Mouse (Mus musculus) brain, embryonic 14.5 days (tissue): ENCODE data around the gene Cd2ap. TPM values are rescaled to one million over a fixed set of nuclear protein-coding genes. Genes with fewer than 3 reads are reported as not detected.
A peak's percentile ranks its signal among the peaks of the same experiment; 100 is the strongest.
"Not testable (repeated sequence)": the region's sequence is repeated elsewhere in the genome, so short reads cannot be mapped to it uniquely, and the experiment has no call there.

Source experiments
- DNase-seq: peaks from one replicate; pipeline ENCODE4 v3.0.0-alpha.2; 2011; ENCODE audit warnings: low read depth
- CTCF ChIP-seq: fragments of 200-500 bp; IDR thresholded peaks from 2 replicates; pipeline ENCODE4 v1.5.1; 2012; ENCODE audit warnings: inconsistent platforms, mild to moderate bottlenecking, moderate library complexity, borderline replicate concordance; ENCODE audit not compliant: insufficient read depth, insufficient read length; ENCODE audit errors: extremely low read depth
- POLR2A ChIP-seq: fragments of 200-500 bp; IDR thresholded peaks from 2 replicates; pipeline ENCODE4 v1.6.1; 2012; ENCODE audit warnings: mild to moderate bottlenecking, inconsistent platforms, borderline replicate concordance; ENCODE audit not compliant: poor library complexity, insufficient read depth, insufficient read length, severe bottlenecking; ENCODE audit errors: extremely low read depth
- polyA plus RNA-seq: library from polyadenylated mRNA; depleted of rRNA; stranded (reverse); fragments of >200 nt; gene quantifications from 2 replicates; pipeline ENCODE4 v1.2.3, GENCODE M21; 2012; rRNA removed

Gene Cd2ap
- polyA plus RNA-seq, result 14.5 and 18.7 TPM in 2 replicates

DNA sequence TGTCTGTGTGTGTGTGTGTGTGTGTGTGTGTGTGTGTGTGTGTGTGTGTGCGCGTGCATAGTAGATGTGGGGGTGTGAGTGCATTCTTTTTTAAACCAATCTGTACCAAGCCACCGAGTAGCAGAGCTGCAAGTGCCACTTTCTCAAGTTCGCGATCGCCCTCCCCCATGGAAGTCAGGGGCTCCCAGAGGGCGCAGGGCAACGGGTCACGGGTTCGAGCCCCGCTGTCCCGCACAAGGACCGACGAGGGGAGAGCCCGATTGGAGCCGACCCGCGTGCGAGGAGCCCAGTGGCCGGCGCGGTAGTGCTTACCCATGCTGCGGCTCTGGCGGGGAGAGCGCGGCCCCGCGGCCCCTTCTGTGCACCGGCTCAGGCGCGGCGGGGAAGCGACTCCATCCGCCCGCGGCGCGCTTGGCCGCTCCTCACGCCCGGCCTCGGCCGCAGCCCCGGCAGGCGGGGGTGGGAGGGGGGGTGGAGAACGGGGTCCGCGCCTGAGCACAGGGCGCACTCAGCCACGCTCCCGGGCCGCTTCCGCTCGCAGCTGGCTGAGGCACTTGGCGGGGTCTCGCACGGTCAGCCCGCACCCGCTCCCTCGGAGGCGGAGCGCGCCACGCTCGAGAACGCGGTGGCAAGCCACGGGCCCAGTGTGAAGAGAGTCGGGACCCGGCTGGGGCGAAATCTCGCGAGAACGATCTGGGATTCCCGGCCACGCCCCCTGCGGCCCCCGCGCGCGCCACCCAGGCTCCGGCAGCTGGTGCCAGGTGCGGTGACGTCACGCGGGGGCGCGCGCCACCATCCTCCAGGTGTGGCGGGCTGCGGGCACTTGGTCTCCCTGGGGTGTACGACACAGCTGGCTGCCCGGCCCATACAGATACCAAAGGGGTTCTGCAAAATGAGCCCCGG, at the start of gene Cd2ap:
Gene Cd2ap, minus strand, starts transcription at position 665 of the 903 bp plus-strand sequence.
- peak; percentile 96 for DNase-seq
- TF ChIP-seq POLR2A (peak; percentile 97), CTCF (no peak)

DNA sequence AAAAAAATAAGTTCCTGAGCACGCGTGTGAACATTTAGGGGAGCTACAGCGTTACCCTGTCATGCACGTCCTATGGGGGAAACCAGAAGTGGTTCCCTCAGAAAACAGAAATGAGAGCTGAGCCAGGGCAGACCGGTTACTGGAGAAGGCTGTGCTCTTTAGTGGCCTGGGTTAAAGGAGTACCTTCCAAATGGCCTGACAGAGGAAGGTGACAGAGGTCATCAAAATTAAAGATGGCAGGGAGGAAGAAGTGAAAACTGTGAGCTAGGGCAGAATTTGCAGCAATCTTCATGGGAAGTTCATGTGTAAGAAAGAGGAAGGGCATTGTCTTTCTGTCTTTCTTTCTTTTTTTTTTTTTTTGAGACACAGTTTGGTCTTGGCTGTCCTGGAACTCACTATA, 48.3 kb upstream of the Cd2ap start:
- DNase-seq, result no peak
- no peak for TF ChIP-seq CTCF

DNA sequence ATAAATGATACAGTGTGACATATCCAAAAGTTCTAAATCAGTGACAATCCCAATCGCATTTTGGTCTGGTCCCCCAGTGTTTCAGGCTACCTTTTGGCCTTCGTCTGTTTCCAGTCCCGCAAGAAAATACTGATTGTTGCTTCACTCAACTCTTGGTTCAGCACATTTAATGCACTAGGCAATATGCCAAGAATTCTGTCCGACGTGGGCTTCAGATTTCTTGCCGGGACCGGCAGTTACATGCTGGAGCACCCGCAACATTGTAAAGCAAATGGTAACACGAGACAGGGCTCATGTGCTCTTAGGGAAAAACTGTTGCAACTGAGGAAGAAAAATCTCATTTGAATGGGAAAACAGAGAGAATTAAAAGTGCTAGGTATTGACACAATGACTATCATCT, 42.3 kb upstream of the Cd2ap start:
- no peak for TF ChIP-seq POLR2A
- no peak for TF ChIP-seq CTCF
- DNase-seq, result peak; percentile 15

DNA sequence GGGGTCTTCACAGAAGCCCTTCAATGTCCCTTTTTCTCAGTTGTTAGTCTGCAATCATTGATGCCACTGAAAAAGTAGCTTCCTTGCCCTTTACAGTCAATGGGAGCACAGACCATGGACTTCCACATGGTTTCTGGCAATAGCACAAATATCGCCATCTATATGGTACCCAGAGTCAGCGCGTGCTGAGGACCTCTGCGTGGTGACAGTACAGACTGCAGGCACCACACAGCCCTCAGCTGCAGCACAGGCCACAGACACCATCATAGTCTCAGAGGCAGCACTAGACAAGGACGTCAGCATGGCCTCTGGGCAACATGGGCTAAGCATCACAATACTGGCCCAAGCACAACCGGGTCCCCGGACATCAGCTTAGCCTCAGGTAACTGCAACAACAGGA, 38.3 kb upstream of the Cd2ap start:
- TF ChIP-seq CTCF, result no peak
- TF ChIP-seq POLR2A, result no peak
- no peak for DNase-seq

DNA sequence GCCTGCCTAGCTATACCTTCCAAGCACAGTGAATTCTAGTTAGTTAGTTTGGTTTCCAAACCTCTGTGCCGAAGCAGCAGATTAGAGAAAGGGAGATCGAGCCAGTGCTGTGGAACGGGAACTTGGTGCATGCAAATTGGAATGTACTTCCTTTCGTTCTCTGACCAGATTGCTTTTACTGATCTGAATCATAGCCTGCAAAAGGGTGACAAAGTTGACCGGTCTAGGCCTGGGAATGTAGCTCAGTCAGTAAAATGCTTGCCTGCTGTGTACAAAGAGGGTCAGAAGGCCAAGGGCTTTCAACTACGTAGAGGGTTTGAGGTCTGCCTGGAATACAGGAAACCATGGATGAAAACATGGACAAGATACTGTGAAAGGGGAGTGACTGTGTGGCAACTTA, 35.7 kb upstream of the Cd2ap start:
- no peak for DNase-seq
- TF ChIP-seq POLR2A (no peak), CTCF (no peak)

DNA sequence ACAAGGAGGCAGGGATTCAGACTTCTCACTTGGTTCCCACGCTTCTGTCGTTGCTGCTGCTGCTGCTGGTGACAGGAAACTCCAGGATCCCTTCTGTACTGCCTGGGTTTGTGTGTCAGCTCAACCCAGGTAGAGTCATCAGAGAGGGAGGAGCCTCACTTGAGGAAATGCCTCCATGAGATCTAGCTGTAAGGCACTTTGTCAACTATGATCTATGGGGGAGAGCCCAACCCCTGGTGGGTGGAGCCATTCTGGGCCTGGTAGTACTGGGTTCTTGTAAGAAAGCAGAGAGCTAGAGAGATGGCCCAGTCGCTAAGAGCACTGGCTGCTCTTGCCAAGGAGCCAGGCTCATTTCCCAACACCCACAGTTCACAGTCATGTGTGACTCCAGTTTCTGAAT, 34.0 kb upstream of the Cd2ap start:
- TF ChIP-seq CTCF (no peak), POLR2A (no peak)
- DNase-seq, result no peak

DNA sequence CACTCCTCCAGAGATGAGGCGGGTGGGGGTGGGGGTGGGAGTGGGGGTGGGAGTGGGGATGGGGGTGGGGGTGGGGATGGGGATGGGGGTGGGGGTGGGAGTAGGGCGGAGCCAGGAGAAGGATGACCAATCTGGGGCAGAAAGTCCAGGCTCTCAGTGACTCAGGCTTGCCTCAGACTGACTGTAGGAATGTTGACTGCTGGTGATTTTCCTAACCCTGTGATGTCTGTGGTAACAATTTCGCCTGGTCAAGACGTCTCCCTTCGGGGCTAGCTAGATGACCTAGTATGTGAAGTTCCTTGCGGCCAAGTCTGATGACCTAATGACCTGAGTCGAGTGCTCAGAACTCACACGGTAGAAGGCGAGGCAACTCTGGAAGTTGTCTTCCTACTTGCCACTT, 32.9 kb upstream of the Cd2ap start:
- TF ChIP-seq CTCF, result no peak
- no peak for TF ChIP-seq POLR2A
- no peak for DNase-seq

DNA sequence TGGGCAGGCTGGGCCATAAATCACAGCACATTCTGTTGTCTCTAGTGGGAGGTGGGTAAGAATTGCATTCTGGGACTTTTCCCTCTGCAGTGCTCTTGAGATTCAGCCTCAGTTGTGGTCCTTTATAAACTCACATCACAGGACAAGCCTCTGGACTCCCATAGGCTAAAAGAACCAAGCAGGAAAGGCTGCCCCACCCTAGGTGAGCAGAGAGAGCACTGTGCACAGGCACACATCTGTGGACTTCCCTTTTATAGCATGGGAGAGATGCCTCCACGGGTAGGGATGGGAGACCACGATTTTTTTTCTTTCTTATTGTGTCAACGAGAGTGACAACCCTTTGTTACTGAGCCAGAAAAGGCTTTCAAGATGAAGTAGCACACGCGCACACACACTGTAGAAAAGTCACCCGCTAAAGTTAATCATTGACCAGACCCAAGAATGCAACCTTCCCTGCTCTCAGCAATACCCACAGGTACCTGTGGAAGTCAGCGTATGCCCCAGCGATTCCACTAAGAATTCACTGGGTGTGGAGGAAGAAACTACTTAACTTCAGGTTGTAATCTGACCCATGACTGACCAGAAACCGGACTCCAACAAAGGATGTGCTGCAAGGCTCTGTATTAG, 32.4 kb upstream of the Cd2ap start:
- no peak for DNase-seq
- TF ChIP-seq POLR2A, result no peak
- no peak for TF ChIP-seq CTCF

DNA sequence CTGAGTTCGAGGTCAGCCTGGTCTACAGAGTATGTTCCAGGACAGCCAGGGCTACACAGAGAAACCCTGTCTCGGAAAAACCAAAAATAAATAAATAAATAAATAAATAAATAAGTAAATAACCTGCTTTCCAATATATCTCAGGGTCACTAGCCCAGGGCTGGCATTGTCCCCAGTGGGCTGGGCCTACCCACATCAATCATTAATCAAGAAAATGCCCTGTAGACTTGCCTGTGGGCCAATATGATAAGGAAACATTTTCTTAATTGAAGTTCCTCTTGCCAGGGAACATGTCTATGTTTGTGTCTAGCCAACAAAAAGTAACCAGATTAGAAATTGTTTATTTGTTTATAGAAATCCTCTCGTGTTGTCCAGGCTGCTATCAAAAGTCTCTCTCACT, 31.7 kb upstream of the Cd2ap start:
- TF ChIP-seq CTCF (no peak), POLR2A (no peak)
- DNase-seq, result no peak

DNA sequence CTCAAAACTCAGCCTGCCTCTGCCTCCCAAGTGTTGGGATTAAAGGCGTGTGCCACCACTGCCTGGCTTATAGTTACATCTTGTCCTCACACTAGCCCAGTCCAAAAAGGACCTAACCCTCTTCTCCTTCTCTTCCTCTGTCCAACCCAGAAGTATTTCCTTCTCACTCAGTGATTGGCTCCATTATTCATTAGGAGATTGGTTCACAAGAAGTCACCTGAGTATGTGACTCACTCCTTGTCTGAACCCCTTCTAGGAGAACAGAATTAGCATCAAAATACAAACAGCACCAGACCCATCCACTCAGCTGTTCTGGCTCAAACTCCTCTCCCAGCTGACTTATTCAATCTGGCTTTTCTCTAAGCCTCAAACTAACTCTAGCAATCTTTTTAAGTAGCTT, 30.0 kb upstream of the Cd2ap start:
- not testable (repeated sequence) for DNase-seq

DNA sequence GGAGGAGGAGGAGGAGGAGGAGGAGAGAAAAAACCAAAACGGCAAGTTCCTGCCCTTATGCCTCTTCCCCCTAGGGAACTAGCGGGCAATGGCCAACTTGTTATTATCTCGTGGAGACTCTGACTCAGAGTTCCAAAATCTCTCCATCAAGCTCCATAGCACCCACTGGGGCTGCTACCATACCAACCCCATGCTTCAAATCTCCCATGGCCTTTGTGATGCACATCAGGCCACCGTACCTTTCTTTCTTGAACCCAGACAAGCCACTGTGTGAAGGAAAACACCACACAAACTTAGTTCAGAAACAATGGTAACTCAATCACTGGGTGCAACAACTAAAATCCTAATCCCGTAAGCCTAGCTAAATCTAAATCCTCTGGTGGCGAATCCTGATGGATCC, 29.5 kb upstream of the Cd2ap start:
- no peak for TF ChIP-seq CTCF
- no peak for DNase-seq

DNA sequence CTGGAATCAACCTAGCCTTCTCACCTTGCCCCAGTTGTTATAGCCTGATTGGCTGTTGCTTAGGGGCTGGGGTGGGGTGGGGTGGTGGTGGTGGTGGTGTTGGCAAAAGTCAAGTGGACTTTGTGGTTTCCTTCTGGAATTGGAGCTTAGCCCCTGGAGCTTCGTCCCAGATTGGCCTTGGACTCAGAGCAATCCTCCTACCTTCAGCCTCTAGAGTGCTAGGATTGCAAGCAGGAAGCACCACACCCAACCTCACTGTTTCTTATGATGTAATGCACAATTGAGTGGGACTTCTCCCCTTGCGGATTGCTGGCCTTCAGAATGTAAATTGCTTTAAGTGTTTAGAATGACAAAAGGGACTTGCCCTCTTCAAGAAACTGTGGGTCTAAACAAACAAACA, 24.3 kb upstream of the Cd2ap start:
- TF ChIP-seq CTCF, result no peak
- no peak for TF ChIP-seq POLR2A
- DNase-seq, result no peak

DNA sequence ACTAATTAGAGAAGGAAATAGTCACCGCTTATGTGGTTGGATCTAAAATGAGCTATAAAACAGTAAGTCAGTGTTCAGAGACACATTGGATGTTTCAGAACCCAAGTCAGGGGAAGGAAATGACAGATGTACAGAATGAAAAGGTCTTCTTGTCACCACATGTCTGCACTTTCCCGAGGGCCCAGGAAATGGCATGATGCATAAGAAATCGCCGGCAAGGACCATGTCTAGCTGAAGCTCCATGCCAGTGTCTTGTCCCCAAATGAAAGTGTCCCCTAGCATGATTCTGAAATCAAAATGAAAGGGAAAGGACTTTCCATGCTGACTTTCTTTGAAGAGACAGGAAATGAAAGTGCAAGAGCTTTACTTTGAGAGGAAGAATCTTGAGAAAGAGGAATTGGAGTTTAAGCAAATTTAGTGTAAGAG, 10.8 kb upstream of the Cd2ap start:
- TF ChIP-seq POLR2A (no peak), CTCF (no peak)

DNA sequence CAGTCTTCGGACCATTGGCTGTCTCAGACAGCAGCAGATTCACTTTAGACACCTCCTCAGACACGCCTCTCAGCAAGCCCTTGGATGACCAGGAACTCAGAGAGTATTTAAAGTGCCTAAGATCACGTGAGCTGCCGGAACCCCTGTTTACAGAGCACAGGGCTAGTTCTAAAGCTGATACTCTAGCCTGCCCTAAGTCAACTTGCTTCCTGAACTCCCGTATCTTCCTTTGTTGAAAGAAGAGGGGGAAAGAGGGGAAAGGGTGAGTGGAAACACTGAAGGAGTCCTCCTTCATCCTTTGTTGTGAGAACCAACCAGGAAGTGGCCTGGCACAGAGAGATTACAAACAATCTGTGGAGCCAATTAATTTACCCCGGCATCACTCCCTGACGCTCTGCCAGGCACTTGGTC, 8.6 kb upstream of the Cd2ap start:
- TF ChIP-seq CTCF (no peak), POLR2A (no peak)
- DNase-seq, result no peak

More for the DNA sequence above, 10.8 kb upstream of the Cd2ap start:
- DNase-seq, result no peak
